Mouse (Mus musculus) C2C12 (cell line): ENCODE data around the gene Hsdl2.

ENCODE experiments used
- CEBPB ChIP-seq: IDR thresholded peaks from one replicate; pipeline ENCODE4 v1.6.1; 2011; ENCODE audit warnings: low read depth, mild to moderate bottlenecking, control low read depth, moderate library complexity
- CTCF ChIP-seq: IDR thresholded peaks from one replicate; pipeline ENCODE4 v1.5.1; 2011; ENCODE audit not compliant: control insufficient read depth, insufficient read depth, insufficient read length
- MAX ChIP-seq: IDR thresholded peaks from one replicate; pipeline ENCODE4 v1.6.1; 2011; ENCODE audit warnings: mild to moderate bottlenecking, control low read depth
- MYOG ChIP-seq: IDR thresholded peaks from one replicate; pipeline ENCODE4 v1.6.1; 2011; ENCODE audit not compliant: control insufficient read depth, insufficient read length; ENCODE audit errors: extremely low read depth
- USF1 ChIP-seq: IDR thresholded peaks from one replicate; pipeline ENCODE4 v1.6.1; 2011; ENCODE audit warnings: low read depth, mild to moderate bottlenecking, control low read depth, moderate library complexity

GRCm38 (mm10) chr4:59662163-59662562 lies 80.8 kb downstream of the Hsdl2 start:
- TF ChIP-seq CTCF (no peak), USF1 (no peak), CEBPB (no peak), MAX (no peak), MYOG (no peak)
